Mouse (Mus musculus) liver, embryonic 13.5 days (tissue): ENCODE measurements around the gene Tlk2. TPM values are rescaled to one million over a fixed set of nuclear protein-coding genes. Genes with fewer than 3 reads are reported as not detected.

Experiments used
- ATAC-seq: fragments of 200-750 bp; cut with Nextera tagmentation; 2 replicates; pipeline ENCODE4 v1.8.0; 2017; ENCODE audit warnings: low read depth, mild to moderate bottlenecking, moderate number of reproducible peaks, moderate library complexity
- DNase-seq: peaks from one replicate; pipeline ENCODE4 v3.0.0; 2022
- H3K27ac ChIP-seq: fragments of 300-500 bp; sonication (generic); 2 replicates; pipeline ENCODE4 v1.5.1; 2015; ENCODE audit warnings: moderate library complexity, mild to moderate bottlenecking, inconsistent platforms
- H3K27me3 ChIP-seq: fragments of 300-500 bp; sonication (generic); 2 replicates; pipeline ENCODE4 v1.6.1; 2015; ENCODE audit warnings: mild to moderate bottlenecking, inconsistent platforms
- H3K36me3 ChIP-seq: fragments of 300-500 bp; sonication (generic); 2 replicates; pipeline ENCODE4 v1.6.1; 2015; ENCODE audit warnings: mild to moderate bottlenecking, inconsistent platforms
- H3K4me1 ChIP-seq: fragments of 300-500 bp; sonication (generic); replicated peaks from 2 replicates; pipeline ENCODE4 v1.6.1; 2015; ENCODE audit warnings: inconsistent platforms
- H3K4me2 ChIP-seq: fragments of 300-500 bp; sonication (generic); 2 replicates; pipeline ENCODE4 v1.6.1; 2015; ENCODE audit warnings: inconsistent platforms, mild to moderate bottlenecking, moderate library complexity
- H3K4me3 ChIP-seq: fragments of 300-500 bp; sonication (generic); replicated peaks from 2 replicates; pipeline ENCODE4 v1.5.1; 2015; ENCODE audit warnings: mild to moderate bottlenecking, inconsistent platforms
- H3K9ac ChIP-seq: fragments of 300-500 bp; sonication (generic); 2 replicates; pipeline ENCODE4 v1.6.1; 2015; ENCODE audit warnings: mild to moderate bottlenecking, inconsistent platforms
- H3K9me3 ChIP-seq: fragments of 300-500 bp; sonication (generic); replicated peaks from 2 replicates; pipeline ENCODE4 v1.6.1; 2016; ENCODE audit warnings: inconsistent platforms
- WGBS: fragments of 180-500 bp; shearing (Covaris S2); methylation state at CpG from one replicate; pipeline ENCODE4 v1.1.7; 2015; ENCODE audit not compliant: insufficient replicate concordance; 5-methylcytosine and 5-hydroxymethylcytosine counted together
- polyA plus RNA-seq: library from polyadenylated mRNA; unstranded; fragments of >200 nt; fragmentation: Nextera tagmentation; extraction: Ambion mirVana; gene quantifications from 2 replicates; pipeline ENCODE4 v1.2.1, GENCODE M21; 2015

Tlk2 gene
- polyA plus RNA-seq, 1 experiment from 2014 or later, result 8.0 TPM

DNA sequence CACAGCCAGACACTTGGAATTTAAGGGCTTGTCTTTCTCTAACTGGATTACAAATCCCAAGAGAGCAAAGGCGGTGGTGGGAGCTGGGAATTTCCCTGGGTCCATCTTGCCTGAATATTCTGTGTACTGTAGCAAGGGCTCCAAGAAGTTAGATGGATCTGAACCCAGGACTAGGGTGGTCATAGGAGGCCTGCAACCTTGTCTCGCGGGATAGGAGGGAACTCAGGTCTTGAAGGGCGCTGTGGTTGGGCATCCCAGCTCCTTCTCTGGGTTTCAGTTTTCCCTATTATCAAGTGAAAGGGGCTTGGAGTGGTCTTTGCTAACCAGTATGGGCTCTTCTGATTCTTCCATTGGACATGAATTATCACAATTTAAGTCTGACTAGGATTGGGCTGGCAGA, 137.5 kb downstream of the Tlk2 start:
- Histone ChIP-seq H3K4me1 (0 out of 2 replicates have a peak, but pooled peaks cover 3% of the 10 kb centered on the region), H3K27ac (no peak overlapping the region), H3K4me3 (no peak overlapping the region), H3K36me3 (no peaks in the 10 kb centered on the region), H3K9me3 (no peaks in the 10 kb centered on the region), H3K4me2 (no peak overlapping the region), H3K27me3 (no peaks in the 10 kb centered on the region), H3K9ac (no peak overlapping the region)
- 80% methylated on average over 4 of the region's 4 CpGs for WGBS
- no peak for ATAC-seq
- no peak for DNase-seq

DNA sequence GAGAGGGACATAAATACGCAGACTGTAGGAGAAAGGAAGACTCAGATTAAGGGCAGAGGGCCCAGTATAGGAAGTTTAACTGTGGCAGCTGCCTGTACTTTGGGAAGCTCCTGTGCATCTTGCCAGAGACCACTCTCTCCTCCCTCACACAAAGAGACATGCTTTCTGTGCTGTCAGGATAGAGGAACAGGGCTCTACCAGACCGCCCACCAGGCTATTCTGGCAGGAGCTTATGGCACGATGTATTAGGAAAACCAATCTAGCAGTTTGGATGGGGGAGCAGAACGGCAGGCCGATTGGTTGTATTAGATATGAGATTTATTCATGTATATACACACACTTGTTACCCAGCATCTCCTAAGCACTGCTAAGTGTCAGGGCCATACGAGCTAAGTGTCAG, 139.2 kb downstream of the Tlk2 start:
- H3K4me2 ChIP-seq, result no peak overlapping the region
- ATAC-seq (no peak), DNase-seq (no peak)
- 75% methylated on average over 6 of the region's 6 CpGs for WGBS
- H3K4me3 ChIP-seq, result no peak overlapping the region
- H3K27ac ChIP-seq, result no peak overlapping the region
- H3K27me3 ChIP-seq, result no peaks in the 10 kb centered on the region
- H3K36me3 ChIP-seq, result no peaks in the 10 kb centered on the region
- no peaks in the 10 kb centered on the region for H3K9me3 ChIP-seq
- H3K9ac ChIP-seq, result no peak overlapping the region
- 0 out of 2 replicates have a peak, but pooled peaks cover under 1% of the 10 kb centered on the region for H3K4me1 ChIP-seq

DNA sequence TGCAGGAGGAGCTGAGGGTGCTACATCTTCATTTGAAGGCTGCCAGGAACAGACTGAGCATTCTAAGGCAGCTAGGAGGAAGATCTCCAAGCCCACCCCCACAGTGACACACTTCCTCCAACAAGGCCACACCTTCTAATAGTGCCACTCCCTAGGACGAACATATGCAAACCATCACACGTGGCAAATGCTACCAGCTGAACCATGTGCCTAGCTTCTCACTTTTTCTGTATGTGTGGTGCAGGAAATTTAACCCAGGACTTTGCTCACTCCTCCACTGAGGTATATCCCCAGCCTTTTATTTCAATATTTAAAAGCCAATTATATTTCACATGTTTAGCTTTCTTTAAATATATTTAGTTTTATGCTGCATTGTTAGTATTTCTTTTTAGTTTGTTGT, 142.5 kb downstream of the Tlk2 start:
- Histone ChIP-seq H3K27me3 (no peaks in the 10 kb centered on the region), H3K9me3 (no peaks in the 10 kb centered on the region), H3K4me2 (no peak overlapping the region), H3K27ac (no peak overlapping the region), H3K4me3 (no peak overlapping the region), H3K4me1 (no peaks in the 10 kb centered on the region), H3K36me3 (no peaks in the 10 kb centered on the region), H3K9ac (no peak overlapping the region)
- DNase-seq (no peak), ATAC-seq (no peak)
- whole genome bisulfite sequencing, result 48% methylated on average over 2 of the region's 2 CpGs

DNA sequence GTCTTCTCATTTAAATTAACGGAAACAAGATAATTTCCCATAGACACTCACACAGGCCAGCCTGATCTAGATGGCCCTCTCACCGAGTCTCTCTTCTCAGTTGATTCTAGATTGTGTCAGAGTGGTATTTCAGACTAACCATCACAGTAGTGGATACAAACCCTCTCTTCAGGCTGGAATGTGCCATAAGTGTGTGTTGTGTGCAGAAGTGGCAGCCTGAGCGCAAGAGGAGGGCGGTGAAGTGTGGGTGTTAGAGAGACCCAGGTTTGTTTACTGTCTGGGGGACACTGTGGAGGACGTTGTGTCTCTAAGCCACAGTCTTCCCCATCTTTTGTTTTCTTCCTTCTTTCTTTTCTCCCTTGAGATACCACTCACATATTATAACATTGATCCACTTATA, 144.9 kb downstream of the Tlk2 start:
- no peak for DNase-seq
- H3K27me3 ChIP-seq, result no peaks in the 10 kb centered on the region
- H3K9ac ChIP-seq, result no peak overlapping the region
- no peak overlapping the region for H3K27ac ChIP-seq
- ATAC-seq, result no peak
- no peaks in the 10 kb centered on the region for H3K36me3 ChIP-seq
- H3K4me2 ChIP-seq, result no peak overlapping the region
- no peaks in the 10 kb centered on the region for H3K4me1 ChIP-seq
- WGBS, result 72% methylated on average over 5 of the region's 5 CpGs
- no peaks in the 10 kb centered on the region for H3K9me3 ChIP-seq
- no peak overlapping the region for H3K4me3 ChIP-seq

DNA sequence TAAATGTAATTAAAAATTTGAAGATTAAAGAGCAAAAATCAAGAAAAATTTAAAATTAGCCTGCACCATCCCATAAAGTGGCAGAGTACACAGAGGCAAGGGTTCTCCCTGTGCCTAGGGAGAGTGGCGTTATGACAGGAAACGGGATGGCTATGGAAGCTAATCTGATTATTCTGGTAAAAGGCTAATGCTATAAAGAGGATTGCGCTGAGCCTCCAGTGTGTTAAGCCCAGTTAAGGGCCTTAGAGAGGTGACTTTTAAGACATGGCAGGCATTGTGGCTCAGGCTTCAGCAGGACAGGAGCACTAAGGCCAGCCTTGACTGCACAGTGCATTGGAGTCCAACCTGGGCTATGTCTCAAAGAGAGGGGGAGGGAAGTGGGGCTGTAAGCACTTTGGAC, 148.5 kb downstream of the Tlk2 start:
- no peaks in the 10 kb centered on the region for H3K4me1 ChIP-seq
- no peak overlapping the region for H3K4me3 ChIP-seq
- no peaks in the 10 kb centered on the region for H3K27me3 ChIP-seq
- no peak overlapping the region for H3K27ac ChIP-seq
- no peaks in the 10 kb centered on the region for H3K36me3 ChIP-seq
- WGBS, result 79% methylated on average over 3 of the region's 3 CpGs
- ATAC-seq (no peak), DNase-seq (no peak)
- no peaks in the 10 kb centered on the region for H3K9me3 ChIP-seq
- H3K4me2 ChIP-seq, result no peak overlapping the region
- no peak overlapping the region for H3K9ac ChIP-seq

DNA sequence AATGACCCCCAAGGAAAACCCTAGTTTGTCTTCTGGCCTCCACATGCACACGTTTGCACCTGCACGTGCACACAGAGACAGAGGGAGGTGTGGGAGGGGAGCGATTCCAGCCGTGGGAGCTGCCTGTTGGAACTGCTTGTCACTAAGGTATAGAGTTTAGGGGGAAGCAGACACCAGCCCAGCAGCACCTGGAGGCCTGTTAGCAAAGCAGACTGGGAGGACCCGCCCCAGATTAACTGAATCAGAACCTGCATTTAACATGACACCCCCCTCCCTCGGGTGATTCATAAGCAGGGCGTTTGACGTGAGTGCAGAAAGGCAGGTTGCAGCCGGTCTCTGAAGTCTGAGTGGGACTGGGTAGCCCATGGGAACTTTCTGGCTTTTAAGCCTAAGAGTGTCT, 151.4 kb downstream of the Tlk2 start:
- no peak overlapping the region for H3K9ac ChIP-seq
- no peak overlapping the region for H3K4me3 ChIP-seq
- H3K36me3 ChIP-seq, result no peaks in the 10 kb centered on the region
- WGBS, result 66% methylated on average over 9 of the region's 9 CpGs
- ATAC-seq (no peak), DNase-seq (no peak)
- no peaks in the 10 kb centered on the region for H3K9me3 ChIP-seq
- H3K27me3 ChIP-seq, result no peaks in the 10 kb centered on the region
- no peak overlapping the region for H3K27ac ChIP-seq
- no peaks in the 10 kb centered on the region for H3K4me1 ChIP-seq
- H3K4me2 ChIP-seq, result no peak overlapping the region

DNA sequence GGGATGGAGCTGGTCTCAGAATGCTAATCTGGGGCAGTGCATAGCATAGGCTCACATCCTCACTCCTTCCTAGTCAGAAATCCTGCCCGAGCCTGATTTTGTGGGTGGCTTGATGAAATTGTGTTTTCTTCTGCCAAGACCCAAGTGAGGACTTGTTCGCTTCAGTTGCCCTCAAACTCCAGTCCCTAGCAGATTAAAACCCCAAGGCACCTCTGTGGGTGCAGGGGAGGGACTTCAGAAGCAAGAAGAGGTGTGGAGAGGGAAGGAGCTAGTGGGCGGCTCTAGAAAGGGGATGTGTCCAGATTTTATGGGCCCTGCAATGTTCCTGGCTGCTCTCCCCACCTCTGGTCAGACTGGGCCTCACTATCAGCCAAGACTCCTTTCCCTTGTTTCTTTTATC, 152.5 kb downstream of the Tlk2 start:
- H3K9me3 ChIP-seq, result no peaks in the 10 kb centered on the region
- no peak overlapping the region for H3K4me3 ChIP-seq
- 69% methylated on average over 3 of the region's 3 CpGs for WGBS
- ATAC-seq (no peak), DNase-seq (no peak)
- H3K36me3 ChIP-seq, result no peaks in the 10 kb centered on the region
- H3K4me2 ChIP-seq, result no peak overlapping the region
- H3K9ac ChIP-seq, result no peak overlapping the region
- H3K27me3 ChIP-seq, result no peaks in the 10 kb centered on the region
- H3K27ac ChIP-seq, result no peak overlapping the region
- no peaks in the 10 kb centered on the region for H3K4me1 ChIP-seq

DNA sequence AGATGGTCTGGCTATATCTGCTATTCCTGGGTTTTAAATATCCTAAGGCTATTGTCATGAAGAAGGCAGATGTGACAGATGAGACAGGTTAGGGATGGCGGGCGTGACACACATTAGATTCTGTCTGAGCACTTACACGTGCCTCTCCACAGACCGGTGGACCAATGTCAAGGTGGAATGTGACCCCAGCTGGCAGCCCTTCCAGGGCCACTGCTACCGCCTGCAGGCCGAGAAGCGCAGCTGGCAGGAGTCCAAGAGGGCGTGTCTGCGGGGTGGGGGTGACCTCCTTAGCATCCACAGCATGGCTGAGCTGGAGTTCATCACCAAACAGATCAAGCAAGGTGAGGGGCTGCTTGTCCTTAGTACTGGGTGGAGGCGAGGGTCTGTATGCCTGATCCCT, 153.1 kb downstream of the Tlk2 start:
- Histone ChIP-seq H3K4me3 (no peak overlapping the region), H3K27ac (no peak overlapping the region), H3K9ac (no peak overlapping the region), H3K9me3 (no peaks in the 10 kb centered on the region), H3K4me1 (no peaks in the 10 kb centered on the region), H3K4me2 (no peak overlapping the region), H3K27me3 (no peaks in the 10 kb centered on the region), H3K36me3 (no peaks in the 10 kb centered on the region)
- WGBS, result 51% methylated on average over 10 of the region's 10 CpGs
- no peak for ATAC-seq
- DNase-seq, result no peak

DNA sequence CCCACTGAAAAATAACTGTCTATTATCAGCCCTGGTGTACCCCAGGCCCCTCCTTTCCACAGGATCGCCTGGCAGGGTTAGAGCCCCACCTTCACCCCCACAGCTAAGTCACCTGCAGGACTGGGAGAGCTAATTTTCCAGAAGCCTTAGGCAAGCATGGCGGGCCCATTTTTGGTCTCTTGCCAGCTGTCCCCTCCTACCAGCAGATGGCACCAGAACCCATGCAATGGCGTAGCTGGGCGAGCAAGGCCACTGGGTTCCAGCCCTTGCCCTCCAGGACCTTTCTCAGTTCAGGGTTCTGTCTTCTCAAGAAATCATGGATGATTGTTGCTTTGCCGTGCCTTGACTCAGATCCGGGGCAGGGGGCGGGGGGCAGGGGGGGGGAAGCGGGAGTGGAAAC, 153.9 kb downstream of the Tlk2 start:
- ATAC-seq, result no peak
- DNase-seq, result no peak
- WGBS, result 57% methylated on average over 8 of the region's 8 CpGs

More for the DNA sequence above, 153.9 kb downstream of the Tlk2 start:
- Histone ChIP-seq H3K36me3 (no peaks in the 10 kb centered on the region), H3K9ac (no peak overlapping the region), H3K27ac (no peak overlapping the region), H3K4me2 (no peak overlapping the region), H3K4me1 (no peaks in the 10 kb centered on the region), H3K27me3 (no peaks in the 10 kb centered on the region), H3K9me3 (no peaks in the 10 kb centered on the region), H3K4me3 (no peak overlapping the region)

Other genes with a start within 250 kb of the Tlk2 start
- 0.17 and 0.19 TPM in 2 replicates for gene Efcab3, start 115.2 kb upstream of the Tlk2 start, polyA plus RNA-seq
- 23.7 and 28.4 TPM in 2 replicates for gene Mettl2, start 52.4 kb upstream of the Tlk2 start, polyA plus RNA-seq
- not detected in 2 replicates for gene Gm10842, start 31.9 kb upstream of the Tlk2 start, polyA plus RNA-seq
- 0.98 and 1.1 TPM in 2 replicates for gene Mrc2, start 113.8 kb downstream of the Tlk2 start, polyA plus RNA-seq